Mouse (Mus musculus) cerebellum, adult 2 months (tissue): ENCODE results near the gene Rpl18.

Experiments used
- CTCF ChIP-seq: fragments of 200-500 bp; IDR thresholded peaks from 2 replicates; pipeline ENCODE4 v1.5.1; 2011; ENCODE audit warnings: low read depth, mild to moderate bottlenecking, control low read depth, low read length, moderate library complexity, borderline replicate concordance; ENCODE audit not compliant: insufficient read depth
- POLR2A ChIP-seq: fragments of 200-500 bp; IDR thresholded peaks from 2 replicates; pipeline ENCODE4 v1.6.1; 2011; ENCODE audit warnings: low read length, control low read depth, borderline replicate concordance; ENCODE audit not compliant: insufficient read depth

GRCm38 (mm10) chr7:45685811-45686210, 29.4 kb upstream of the Rpl18 start:
- TF ChIP-seq POLR2A: no peak
- TF ChIP-seq CTCF: no peak
